ENCODE assay signal across 13 mouse cellular contexts in genomic region chr5:62762298-62762960, GRCm38 (mm10). TPM values are rescaled to one million over a fixed set of nuclear protein-coding genes. Genes with fewer than 3 reads are reported as not detected.
A peak's percentile ranks its signal among the peaks of the same experiment; 100 is the strongest.
DNase-seq lines count a peak whose midpoint lies in the region; ATAC-seq and TF ChIP-seq lines count a peak whose summit lies in the region.
"Had no signal": no experiment of that assay in that cellular context is flagged by ENCODE, and none has a peak within 500 bp of the region (broad histone marks: within the 10 kb centered on the region; RNA-seq: fewer than 3 reads in every experiment).

No protein-coding gene starts in this region.

- no peak for TF ChIP-seq CTCF in layer of hippocampus, adult 2 months (conservative IDR thresholded peaks at IDR 0.05)
- TF ChIP-seq CTCF in cortical plate, adult 2 months (IDR thresholded peaks at IDR 0.05; ENCODE audit: extremely low read depth, insufficient read depth, low read length) = no peak
- TF ChIP-seq CTCF in intestine, postnatal 0 days (IDR thresholded peaks at IDR 0.05; ENCODE audit: low read depth) = no peak

- H3K36me3 ChIP-seq in intestine, postnatal 0 days (ENCODE audit: control insufficient read depth, insufficient read depth) = no peaks in the 10 kb centered on the region
- no peaks in the 10 kb centered on the region for H3K36me3 ChIP-seq in macrophage (ENCODE audit: inconsistent target)
- H3K36me3 ChIP-seq: kidney, embryonic 15.5 days had no signal

- no peak for TF ChIP-seq POLR2A in cortical plate, adult 2 months (IDR thresholded peaks at IDR 0.05; ENCODE audit: extremely low read depth, insufficient read depth, low read length)

- peaks cover 11% of the 10 kb centered on the region for H3K4me1 ChIP-seq in cortical plate, adult 2 months (ENCODE audit: control insufficient read depth, insufficient read depth, low read length)
- H3K4me1 ChIP-seq in intestine, postnatal 0 days (replicated peaks; ENCODE audit: control insufficient read depth, insufficient read depth, low read length) = peaks cover 8% of the 10 kb centered on the region

- H3K79me2 ChIP-seq in macrophage (ENCODE audit: inconsistent target) = peaks cover 48% of the 10 kb centered on the region

- H3K4me2 ChIP-seq in intestine, postnatal 0 days (replicated peaks; ENCODE audit: low read depth) = no peak overlapping the region
- H3K4me2 ChIP-seq: kidney, embryonic 15.5 days had no signal

- peak overlapping the region; percentile 94 for H3K27ac ChIP-seq in layer of hippocampus, adult 2 months
- H3K27ac ChIP-seq in cortical plate, adult 2 months (ENCODE audit: insufficient read depth, low read length) = peak overlapping the region; percentile 85; the same call in 1 of the 2 replicates
- H3K27ac ChIP-seq in intestine, postnatal 0 days (ENCODE audit: low read depth, low read length) = 0 out of 2 replicates have a peak overlapping the region, but pooled peaks have one; percentile 58
- H3K27ac ChIP-seq in macrophage = peak overlapping the region; percentile 87
- H3K27ac ChIP-seq: kidney, embryonic 15.5 days had no signal

- no peak for ATAC-seq in intestine, postnatal 0 days

- no peak for DNase-seq in layer of hippocampus, adult 2 months (ENCODE audit: low spot score in 2 of 2)
- DNase-seq in layer of hippocampus, adult 9-11 months = no peak
- DNase-seq in adrenal gland, adult 8-10 months = no peak
- no peak for DNase-seq in testis, postnatal 10 days (ENCODE audit: low spot score)

- no peaks in the 10 kb centered on the region for H3K9me3 ChIP-seq in intestine, postnatal 0 days (ENCODE audit: control insufficient read depth)
- H3K9me3 ChIP-seq: kidney, embryonic 15.5 days had no signal

- H3K27me3 ChIP-seq in intestine, postnatal 0 days (replicated peaks; ENCODE audit: control insufficient read depth, insufficient read depth, low read length) = no peaks in the 10 kb centered on the region
- H3K27me3 ChIP-seq: kidney, embryonic 15.5 days had no signal

- no peak overlapping the region for H3K4me3 ChIP-seq in layer of hippocampus, adult 2 months
- H3K4me3 ChIP-seq in cortical plate, adult 2 months (ENCODE audit: insufficient read depth, low read length) = no peak overlapping the region
- no peak overlapping the region for H3K4me3 ChIP-seq in intestine, postnatal 0 days (ENCODE audit: low read depth, low read length)
- no peak overlapping the region for H3K4me3 ChIP-seq in macrophage (ENCODE audit: inconsistent target)
- H3K4me3 ChIP-seq: kidney, embryonic 15.5 days had no signal

- 22% methylated on average over 4 of the region's 4 CpGs for WGBS in intestine, postnatal 0 days
- WGBS in macrophage (ENCODE audit: missing documents) = 4% methylated on average over 4 of the region's 4 CpGs

- H3K9ac ChIP-seq in intestine, postnatal 0 days (ENCODE audit: low read depth, low read length) = no peak overlapping the region
- H3K9ac ChIP-seq: kidney, embryonic 15.5 days had no signal

RNA-seq across cellular contexts. Expression of gene Arap2, which starts 3.5 kb away (rescaled TPM):
- 10 to 100 TPM; 48.6 to 49.8 TPM for total RNA-seq in layer of hippocampus, adult 2 months (2021)
- polyA plus RNA-seq in cortical plate, adult 2 months (2012; rRNA removed) = 48.1 and 48.5 TPM in 2 replicates
- polyA plus RNA-seq in intestine, postnatal 0 days (2015; fragmentation: Nextera tagmentation; extraction: Ambion mirVana) = 11.9 and 17.0 TPM in 2 replicates
- total RNA-seq in macrophage (2018; cell fraction: chromatin; rRNA removed) = 100 to 1,000 TPM in 4 of 26 experiments, 10 to 100 TPM in 21, 1 to 10 TPM in 1; 9.7 to 132 (median 42.9) TPM
- 10 to 100 TPM in 15 of 26 experiments, 1 to 10 TPM in 11; 5.7 to 22.4 (median 13.7) TPM for total RNA-seq in macrophage (2018; cell fraction: cytosol; rRNA removed)
- total RNA-seq in macrophage (2018; cell fraction: nucleus; rRNA removed) = 10 to 100 TPM; 15.2 to 82.3 (median 29.1) TPM
- 9.6 to 18.3 TPM (median 14.8 TPM) in 3 replicates for polyA plus RNA-seq in macrophage (2018)
- total RNA-seq in adrenal gland, adult 8-10 months (2022) = 1 to 10 TPM; 4.0 to 6.8 (median 5.0) TPM

RNA-seq across cellular contexts. Expression of gene Dthd1, which starts 51.2 kb away (rescaled TPM):
- total RNA-seq in layer of hippocampus, adult 2 months (2021) = under 1 TPM in 1 of 2 experiments, not detected in 1; 0.15 TPM
- polyA plus RNA-seq in cortical plate, adult 2 months (2012; rRNA removed) = 0.04 and 0.08 TPM in 2 replicates
- polyA plus RNA-seq in intestine, postnatal 0 days (2015; fragmentation: Nextera tagmentation; extraction: Ambion mirVana) = not detected in 2 replicates
- total RNA-seq in macrophage (2018; cell fraction: chromatin; rRNA removed) = not detected
- total RNA-seq in macrophage (2018; cell fraction: cytosol; rRNA removed) = not detected
- total RNA-seq in macrophage (2018; cell fraction: nucleus; rRNA removed) = not detected
- not detected in 3 replicates for polyA plus RNA-seq in macrophage (2018)
- not detected for total RNA-seq in adrenal gland, adult 8-10 months (2022)
- total RNA-seq: ES-E14; hematopoietic stem cell, adult 5-6 weeks; left cerebral cortex, adult 18-20 months; megakaryocyte-erythroid progenitor cell, adult 5-6 weeks had no signal
- polyA plus RNA-seq: kidney, embryonic 15.5 days; neural tube, embryonic 11.5 days had no signal
